Mouse (Mus musculus) layer of hippocampus, adult 18-20 months (tissue): Measurements from ENCODE around the gene Agbl5. TPM values are rescaled to one million over a fixed set of nuclear protein-coding genes. Genes with fewer than 3 reads are reported as not detected.

Experiments used
- DNase-seq, 2 experiments: peaks; one replicate each; pipeline ENCODE4 v3.0.0; 2022; ENCODE audit warnings: low spot score in 2 of 2
- total RNA-seq, 2 experiments: library from RNA; stranded (reverse); gene quantifications; 2 replicates each; pipeline ENCODE4 v1.2.3; 2021

Agbl5 gene
- total RNA-seq, 2 experiments from 2014 or later: 11.5 to 13.3 TPM

DNA sequence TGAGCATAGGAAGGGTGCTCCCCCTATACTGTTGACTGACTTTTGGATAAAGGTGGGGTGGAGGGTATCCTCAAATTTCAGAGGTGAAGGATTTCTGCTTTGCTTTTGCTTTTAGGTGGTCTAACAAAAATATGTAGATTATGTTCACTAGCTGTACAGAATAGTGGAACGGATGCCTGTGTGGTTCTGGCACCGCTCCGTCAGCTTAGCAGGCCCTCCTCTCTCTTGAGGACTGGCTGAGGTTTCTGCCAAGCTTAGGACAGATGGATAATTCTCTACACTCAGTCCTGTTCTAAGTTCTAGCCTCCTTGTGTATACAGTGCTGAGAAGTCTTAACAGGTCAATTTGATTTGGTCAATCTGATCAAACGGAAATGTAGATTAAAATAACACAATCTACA is 62.0 kb downstream of the Agbl5 start:
- DNase-seq: no peak

DNA sequence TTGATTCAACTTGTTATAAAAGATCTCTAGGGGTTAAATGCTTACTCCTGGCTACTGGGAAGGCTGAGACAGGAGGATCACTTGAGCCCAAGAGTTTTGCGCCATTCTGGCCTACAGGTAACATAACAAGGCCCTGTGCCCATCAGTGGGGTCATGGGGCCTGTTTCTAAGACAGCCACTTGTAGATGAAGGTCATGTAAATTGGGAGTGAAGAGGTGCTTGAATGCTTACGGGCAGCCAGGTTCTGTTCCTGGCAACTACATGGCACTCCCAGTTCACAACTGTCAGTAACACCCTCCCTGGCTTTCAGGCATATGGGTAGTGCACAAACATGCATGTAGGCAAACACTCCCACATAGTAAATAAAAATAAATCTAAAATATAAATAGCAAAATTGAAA is 62.4 kb downstream of the Agbl5 start:
- DNase-seq: no peak

DNA sequence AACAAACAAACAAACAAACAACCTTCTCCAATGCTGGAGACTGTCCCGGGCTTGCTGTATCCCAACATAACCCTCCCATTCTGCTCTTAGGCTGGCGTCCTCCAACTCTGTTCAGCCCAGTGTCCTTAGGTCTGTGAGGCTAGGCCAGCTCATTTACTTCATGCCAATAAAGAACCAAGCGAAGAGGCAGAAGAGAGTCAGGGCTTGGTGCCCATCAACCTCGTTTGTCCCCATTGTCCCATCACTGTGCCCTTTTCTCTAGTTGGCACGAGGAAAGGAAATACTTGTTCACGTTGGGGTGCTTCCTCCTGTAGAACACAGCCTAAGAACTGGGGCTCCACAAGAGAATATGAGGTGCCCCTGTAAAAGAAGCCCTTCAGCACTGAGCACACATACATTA is 63.2 kb downstream of the Agbl5 start:
- no peak for DNase-seq

DNA sequence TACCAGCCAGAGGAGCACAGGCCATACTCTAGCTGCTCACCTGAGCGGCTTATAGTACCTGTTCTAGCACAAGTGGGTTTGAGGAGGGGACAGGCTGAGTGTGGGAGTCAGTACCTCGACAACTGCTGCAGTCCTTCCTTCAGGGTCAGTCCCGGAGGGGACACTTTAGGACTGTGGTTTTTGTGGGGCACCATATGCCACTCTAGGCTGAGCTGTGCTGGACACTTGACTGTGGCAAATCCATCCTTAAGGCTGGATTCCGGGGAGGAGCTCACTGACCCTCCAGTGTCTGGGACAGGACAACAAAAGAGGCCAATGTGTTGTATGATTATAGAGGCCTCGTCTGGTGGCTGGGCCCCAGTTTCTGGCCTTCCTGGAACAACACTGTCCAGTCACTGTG is 64.1 kb downstream of the Agbl5 start:
- no peak for DNase-seq

DNA sequence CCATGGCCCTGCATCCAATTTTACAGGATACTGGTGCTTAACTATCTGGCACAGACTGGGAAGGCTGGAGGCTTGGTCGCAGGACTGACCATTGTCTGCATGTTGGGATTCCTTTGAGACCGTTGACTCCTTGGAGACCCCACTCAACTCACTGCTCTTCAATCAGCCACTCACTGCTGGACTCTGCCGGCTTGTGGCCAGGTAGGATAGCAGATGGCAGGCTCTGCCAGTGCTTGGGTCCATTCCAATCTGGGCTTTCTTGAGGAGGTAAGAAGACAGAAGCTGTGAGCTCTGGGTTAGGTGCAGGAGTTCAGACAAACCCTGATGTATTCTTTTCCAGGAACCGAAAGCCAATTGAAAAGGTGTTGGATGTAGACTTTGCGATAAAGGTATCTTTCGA is 65.6 kb downstream of the Agbl5 start:
- DNase-seq: no peak

DNA sequence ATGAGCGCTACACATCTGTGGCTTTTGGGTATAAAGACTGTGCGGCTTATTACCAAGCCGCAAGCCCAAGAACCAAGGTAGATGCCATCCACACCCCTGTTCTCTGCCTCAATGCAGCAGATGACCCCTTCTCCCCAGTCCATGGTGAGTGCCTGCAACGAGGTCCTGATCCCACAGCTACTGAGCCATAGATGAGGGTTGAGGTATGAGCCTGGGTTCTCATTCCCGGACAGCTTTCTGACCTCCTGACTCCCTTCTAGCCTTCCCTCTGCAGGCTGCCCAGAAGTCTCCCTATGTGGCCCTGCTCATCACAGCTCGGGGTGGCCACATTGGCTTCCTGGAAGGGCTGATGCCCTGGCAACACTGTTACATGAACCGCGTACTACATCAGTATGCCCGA is 66.1 kb downstream of the Agbl5 start:
- no peak for DNase-seq

DNA sequence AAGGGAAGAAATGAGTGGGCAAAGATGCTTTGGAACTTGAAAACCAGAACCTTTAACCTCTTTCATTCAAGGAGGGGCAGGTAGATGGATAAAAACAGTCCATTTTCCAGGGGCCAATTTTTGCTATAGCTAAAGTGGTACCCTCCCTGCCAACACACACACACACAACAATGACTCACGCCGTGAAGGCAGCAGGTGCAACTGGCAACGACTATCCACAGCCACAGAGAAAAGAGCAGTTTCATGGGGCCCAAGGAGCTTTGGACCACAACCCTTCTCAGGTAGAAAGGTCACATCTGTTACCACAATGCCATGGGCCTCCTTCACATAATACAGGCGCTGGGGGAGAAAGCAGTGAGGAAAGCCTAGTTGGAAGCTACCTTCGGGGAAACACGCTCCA is 67.3 kb downstream of the Agbl5 start:
- no peak for DNase-seq

Other genes with a start within 250 kb of the Agbl5 start
- 10 to 100 TPM; 36.2 to 40.6 TPM for gene Slc35f6, start 240.8 kb upstream of the Agbl5 start, total RNA-seq
- 1 to 10 TPM; 3.5 to 4.6 TPM for gene Cenpa, start 221.9 kb upstream of the Agbl5 start, total RNA-seq
- gene Dpysl5, start 177.1 kb upstream of the Agbl5 start, total RNA-seq: 10 to 100 TPM; 22.8 to 27.1 TPM
- 100 to 1,000 TPM; 216 to 227 TPM for gene Mapre3, start 74.1 kb upstream of the Agbl5 start, total RNA-seq
- gene Tmem214, start 20.7 kb upstream of the Agbl5 start, total RNA-seq: 10 to 100 TPM; 63.6 to 63.7 TPM
- gene Ost4, start 19.1 kb downstream of the Agbl5 start, total RNA-seq: 10 to 100 TPM; 97.5 to 98.5 TPM
- 1 to 10 TPM; 1.9 TPM for gene Emilin1, start 24.7 kb downstream of the Agbl5 start, total RNA-seq
- gene Khk, start 32.7 kb downstream of the Agbl5 start, total RNA-seq: 10 to 100 TPM; 14.8 to 16.3 TPM
- gene Cgref1, start 56.9 kb downstream of the Agbl5 start, total RNA-seq: 10 to 100 TPM; 15.0 to 16.2 TPM
- 100 to 1,000 TPM; 119 to 125 TPM for gene Preb, start 71.7 kb downstream of the Agbl5 start, total RNA-seq
- under 1 TPM; 0.12 to 0.30 TPM for gene Tcf23, start 80.0 kb downstream of the Agbl5 start, total RNA-seq
- 10 to 100 TPM; 68.1 to 70.0 TPM for gene Atraid, start 159.6 kb downstream of the Agbl5 start, total RNA-seq
- 10 to 100 TPM; 14.9 to 17.6 TPM for gene Slc5a6, start 160.2 kb downstream of the Agbl5 start, total RNA-seq
- 10 to 100 TPM; 20.0 to 20.9 TPM for gene Cad, start 166.1 kb downstream of the Agbl5 start, total RNA-seq
- gene Dnajc5g, start 217.6 kb downstream of the Agbl5 start, total RNA-seq: not detected
- 10 to 100 TPM; 84.1 to 93.8 TPM for gene Slc30a3, start 219.5 kb downstream of the Agbl5 start, total RNA-seq
- gene Trim54, start 228.0 kb downstream of the Agbl5 start, total RNA-seq: not detected